Mouse (Mus musculus): ENCODE data around the gene Nfkbie.

- TF ChIP-seq CTCF (IDR thresholded peaks at IDR 0.05; ENCODE audit: extremely low read depth, insufficient read depth, low read length) (no peak), POLR2A (IDR thresholded peaks at IDR 0.05; ENCODE audit: extremely low read depth, insufficient read depth, low read length) (no peak)
Observed at GRCm38 (mm10) chr17:45610144-45610866, 54.8 kb downstream of the Nfkbie start.

Data from cortical plate, adult 2 months (tissue).